Mouse (Mus musculus): Measurements from ENCODE around the gene U2af2.

The U2af2 gene

DNA sequence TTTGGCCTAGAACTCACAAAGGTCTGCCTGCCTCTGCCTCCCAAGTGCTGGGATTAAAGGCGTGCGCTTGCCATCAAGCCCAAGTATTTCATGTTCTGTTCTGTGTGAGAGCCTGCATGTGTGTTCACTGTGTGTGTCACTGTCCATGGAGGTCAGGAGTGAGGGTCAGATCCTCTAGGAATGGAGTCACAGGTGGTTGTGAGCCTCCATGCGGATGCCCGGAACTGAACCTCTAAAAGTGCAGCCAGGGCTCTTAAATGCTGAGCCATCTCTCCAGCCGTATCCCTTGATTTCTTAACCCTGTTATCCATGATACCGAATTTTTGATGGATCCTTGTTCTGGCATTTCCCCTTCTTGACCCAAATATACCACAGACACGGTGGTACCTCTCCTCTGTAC is 24.9 kb upstream of the U2af2 start:
- DNase-seq (ENCODE audit: low read depth in 2 of 2, low spot score in 2 of 2): no peak

DNA sequence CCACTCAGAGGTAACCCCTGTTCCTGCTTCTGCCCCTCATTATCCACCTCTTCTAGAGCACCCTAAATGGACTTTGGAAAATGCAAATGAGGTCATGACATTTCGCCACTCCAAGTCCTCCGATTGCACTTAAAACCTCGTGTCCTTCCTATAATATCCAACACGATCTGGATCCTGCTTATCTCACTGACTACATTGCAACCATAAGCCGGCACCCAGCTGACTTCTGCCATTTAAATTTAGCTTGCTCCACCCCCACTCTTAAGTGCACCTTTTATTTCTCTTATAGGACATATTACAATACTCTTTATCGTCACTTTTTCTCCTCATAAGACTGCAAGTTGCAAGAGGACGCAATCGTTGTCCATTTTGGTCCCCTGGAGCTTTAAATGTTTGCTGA is 24.5 kb upstream of the U2af2 start:
- no peak for DNase-seq (ENCODE audit: low read depth in 2 of 2, low spot score in 2 of 2)

DNA sequence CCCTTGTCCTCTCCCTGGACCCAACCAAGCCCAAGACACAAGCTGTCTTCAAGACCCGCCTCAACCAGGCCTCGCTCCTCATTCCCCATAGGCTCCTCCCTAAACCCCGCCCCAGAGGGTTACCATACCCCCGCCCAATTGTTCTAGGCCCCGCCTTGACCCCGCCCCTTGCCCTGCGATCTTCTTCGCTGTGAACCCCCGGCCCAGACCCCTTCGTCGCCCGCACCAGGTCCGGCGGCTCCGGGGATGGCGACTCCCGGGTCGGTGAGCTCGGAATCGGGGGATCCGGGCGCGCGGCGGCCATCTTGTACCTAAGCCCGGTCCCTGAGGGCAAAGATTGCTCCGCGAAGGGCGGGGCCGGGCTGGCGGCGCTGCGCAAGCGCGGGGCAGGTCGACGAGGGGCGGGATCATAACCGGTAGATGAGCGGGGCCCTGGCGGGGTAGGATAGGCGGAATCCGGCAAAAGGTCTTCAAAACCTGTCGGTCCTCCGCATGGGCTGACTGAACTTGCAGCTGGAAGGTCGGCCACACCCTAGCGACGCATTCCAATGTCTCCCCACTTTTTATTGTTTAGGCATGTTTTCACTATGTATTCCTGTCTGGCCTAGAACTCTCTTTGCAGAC is 23.7 kb upstream of the U2af2 start, which contains the start of gene Zfp784:
Gene Zfp784 (minus strand): TSS at position 338 of the 624 bp plus-strand sequence.
- peak; percentile 90 to 93 for DNase-seq (ENCODE audit: low read depth in 2 of 2, low spot score in 2 of 2)

DNA sequence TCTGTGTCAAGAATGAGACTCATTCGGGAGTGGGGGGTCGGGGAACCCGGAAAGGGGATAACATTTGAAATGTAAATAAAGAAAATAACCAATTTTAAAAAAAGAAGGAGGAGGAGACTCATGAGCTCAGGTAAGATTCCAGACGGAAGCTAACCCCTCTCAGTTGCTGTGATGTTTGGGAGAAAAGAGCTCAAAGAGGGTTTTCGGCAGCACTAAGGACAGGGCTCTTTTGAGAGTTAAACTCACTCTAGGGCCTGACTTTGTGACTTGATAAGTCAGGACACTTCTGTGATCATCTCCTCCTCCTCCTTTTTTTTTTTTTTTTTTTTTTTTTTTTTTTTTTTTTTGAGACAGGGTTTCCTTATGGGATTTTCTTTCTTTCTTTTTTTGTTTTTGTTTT is 23.0 kb upstream of the U2af2 start:
- DNase-seq (ENCODE audit: low read depth in 2 of 2, low spot score in 2 of 2): no peak

DNA sequence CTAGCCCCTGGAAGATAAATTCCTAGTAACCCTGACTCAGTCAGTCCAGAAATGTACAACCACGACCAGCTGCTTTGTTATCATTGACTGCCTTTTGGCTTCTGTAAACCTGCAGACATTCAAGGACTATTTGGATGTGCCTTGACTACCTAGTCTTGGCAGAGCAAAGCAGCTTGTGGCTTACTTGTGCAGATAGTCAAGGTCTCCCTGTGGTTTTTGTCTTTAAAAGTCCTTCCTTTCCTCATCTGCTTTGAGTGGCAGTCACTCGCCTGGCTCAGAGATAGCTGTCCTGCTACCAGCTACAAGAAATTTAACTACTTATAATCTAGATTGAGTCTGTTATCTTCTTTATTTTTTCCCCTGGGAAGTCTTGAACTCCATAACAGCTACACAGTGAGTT is 17.0 kb upstream of the U2af2 start:
- DNase-seq (ENCODE audit: low read depth in 2 of 2, low spot score in 2 of 2): no peak

DNA sequence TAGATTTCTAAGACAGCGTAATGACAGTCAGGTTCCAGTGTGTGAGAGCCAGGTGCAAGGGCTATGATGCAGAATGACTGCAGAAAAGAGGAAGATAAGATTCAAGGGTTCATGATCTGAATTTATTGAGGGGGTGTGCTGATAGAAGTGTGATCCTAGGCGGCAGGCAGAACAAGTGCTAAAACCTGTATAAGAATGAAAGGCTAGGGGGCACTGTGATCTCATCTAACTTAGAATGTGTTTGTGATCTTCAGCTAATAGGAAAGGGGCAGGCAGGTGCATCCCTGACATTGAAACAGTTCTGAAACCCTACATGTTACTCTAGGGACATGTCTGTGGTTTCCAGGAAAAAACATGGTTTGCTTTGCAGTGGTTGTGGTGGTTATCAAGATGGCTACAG is 15.8 kb upstream of the U2af2 start:
- DNase-seq (ENCODE audit: low read depth in 2 of 2, low spot score in 2 of 2): no peak

DNA sequence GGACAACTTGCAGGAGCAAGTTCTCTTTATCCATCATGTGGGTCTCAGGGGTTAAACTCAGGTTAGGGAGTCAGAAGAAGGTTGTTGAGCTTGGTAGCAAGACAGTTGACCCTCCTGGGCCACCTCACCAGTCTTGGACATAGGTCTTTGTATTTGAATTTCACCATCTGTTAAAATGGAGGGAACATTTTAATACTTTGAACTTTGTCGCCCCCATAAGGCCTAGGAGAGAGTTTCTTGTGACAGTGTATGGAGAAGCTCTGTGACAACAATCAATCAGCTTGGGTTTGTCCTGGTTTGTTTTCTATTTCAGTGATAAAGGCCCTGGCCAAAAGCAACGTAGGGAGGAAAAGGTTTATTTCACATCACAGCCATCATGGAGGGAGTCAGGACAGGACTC is 14.6 kb upstream of the U2af2 start:
- peak; percentile 28 to 53 for DNase-seq (ENCODE audit: low read depth in 2 of 2, low spot score in 2 of 2)

DNA sequence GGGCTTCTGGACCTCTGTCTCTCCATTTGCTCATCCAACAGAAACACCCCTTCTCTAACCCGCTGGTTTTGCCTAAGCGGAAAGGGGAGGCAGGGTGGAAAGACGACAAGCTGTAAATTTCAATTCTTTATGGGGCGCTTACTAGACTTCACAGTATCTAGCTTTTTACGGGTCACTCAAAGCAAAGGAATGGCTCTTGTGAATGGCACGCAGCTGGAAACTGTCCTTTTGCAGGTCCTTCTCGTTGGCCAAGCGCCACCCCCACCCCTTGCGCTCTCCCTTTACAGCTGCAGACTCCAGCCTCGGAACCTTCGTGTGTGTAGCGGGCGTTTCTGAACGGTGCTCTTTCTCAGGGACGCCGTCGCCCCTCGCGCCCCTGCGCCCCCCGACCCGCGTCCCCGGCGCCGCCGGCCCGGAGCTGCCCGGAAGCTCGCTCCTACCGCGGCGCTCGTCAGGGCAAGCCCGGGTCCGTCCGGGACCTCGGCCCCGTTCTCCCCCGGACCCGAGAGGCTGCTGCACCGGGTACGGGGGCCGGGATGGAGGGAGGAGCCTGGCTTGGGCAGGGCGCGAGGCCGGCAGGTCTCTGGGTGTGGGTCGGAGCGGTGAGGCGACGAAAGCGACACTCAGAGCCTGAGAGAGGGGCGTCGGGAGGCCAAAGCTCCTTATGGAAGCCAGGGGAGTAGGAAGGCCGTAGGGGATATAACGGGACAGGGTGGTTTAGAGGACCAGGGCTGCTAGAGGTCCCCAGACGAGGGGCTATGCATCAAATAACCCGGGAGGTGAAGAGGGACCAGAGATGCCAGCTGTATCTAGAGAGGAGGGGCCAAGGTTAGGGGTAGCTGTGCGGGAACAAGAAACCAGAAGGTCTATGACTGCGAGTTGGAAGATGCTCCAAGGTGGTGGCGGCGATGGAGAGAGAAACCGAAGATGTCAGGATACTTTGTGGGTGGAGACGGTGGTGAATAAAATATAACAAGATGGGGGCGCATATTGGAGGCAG is 10.4 kb upstream of the U2af2 start, which contains the start of gene Zfp580:
Gene Zfp580 (plus strand): TSS at position 346 of the 1,000 bp plus-strand sequence.
- DNase-seq (ENCODE audit: low read depth in 2 of 2, low spot score in 2 of 2): peak; percentile 55 to 62

DNA sequence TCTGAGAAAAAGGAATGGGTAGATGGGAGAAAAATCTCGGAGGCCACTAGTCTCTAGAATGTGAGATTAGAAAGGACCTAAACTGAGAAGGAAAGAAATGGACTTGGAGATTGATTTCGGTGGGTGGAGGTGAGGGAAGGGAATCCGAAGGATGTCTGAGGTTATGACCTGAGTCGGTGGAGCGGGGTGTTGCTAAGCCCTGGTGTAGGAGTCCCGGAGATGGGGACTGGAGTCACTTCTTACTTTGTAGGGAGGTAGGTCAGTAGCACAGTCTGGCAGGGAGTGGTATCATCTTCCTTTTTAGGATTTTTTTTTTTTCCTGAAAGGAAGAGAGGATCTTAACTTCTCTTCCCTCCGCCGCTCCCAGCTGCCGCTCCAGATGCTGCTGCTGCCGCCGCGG is 9.5 kb upstream of the U2af2 start:
- no peak for DNase-seq (ENCODE audit: low read depth in 2 of 2, low spot score in 2 of 2)

DNA sequence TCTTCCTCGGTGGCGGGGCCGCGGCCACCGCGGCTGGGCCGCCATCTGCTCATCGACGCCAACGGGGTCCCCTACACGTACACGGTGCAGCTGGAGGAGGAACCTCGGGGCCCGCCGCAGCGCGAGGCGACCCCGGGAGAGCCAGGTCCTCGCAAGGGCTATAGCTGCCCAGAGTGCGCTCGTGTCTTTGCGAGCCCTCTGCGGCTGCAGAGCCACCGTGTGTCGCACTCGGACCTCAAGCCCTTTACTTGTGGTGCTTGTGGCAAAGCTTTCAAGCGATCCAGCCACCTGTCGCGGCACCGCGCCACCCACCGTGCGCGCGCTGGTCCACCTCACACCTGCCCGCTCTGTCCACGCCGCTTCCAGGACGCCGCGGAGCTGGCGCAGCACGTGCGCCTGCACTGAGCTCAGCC is 9.0 kb upstream of the U2af2 start:
- DNase-seq (ENCODE audit: low read depth in 2 of 2, low spot score in 2 of 2): no peak

DNA sequence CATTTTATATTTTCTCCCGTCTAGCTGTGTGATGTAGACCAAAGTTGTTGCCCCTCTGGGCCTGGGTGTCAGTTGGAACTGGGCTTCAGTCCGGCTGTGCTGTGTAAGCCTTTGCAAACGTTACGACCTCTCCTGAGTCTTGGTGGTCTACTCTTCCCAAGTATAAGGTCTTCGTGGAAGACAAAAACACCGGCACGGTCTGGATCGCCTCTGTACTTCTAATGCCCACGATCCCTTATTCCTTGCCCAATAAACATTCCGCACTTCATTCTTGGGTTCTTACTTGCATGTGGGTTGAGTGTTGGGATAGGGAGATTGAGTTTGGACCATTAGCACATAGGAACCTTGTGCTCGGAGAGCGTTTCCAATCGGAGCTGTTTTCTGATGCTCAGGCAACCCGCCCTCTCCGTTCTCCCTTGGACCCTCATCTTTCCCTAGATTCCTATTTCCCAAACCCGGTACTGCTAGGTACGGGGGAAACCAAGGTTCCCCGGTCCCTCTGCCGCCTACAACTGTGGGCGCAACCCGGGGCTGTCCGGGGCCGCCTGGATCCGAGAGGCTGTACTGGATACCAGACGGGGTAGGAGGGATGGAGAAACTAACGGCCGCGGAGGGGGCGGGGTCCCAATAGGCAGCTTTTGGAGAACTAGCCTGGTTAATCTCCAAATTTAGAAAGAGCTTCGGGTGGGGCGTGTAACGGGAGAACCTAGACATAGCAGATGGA is 8.3 kb upstream of the U2af2 start:
- no peak for DNase-seq (ENCODE audit: low read depth in 2 of 2, low spot score in 2 of 2)

DNA sequence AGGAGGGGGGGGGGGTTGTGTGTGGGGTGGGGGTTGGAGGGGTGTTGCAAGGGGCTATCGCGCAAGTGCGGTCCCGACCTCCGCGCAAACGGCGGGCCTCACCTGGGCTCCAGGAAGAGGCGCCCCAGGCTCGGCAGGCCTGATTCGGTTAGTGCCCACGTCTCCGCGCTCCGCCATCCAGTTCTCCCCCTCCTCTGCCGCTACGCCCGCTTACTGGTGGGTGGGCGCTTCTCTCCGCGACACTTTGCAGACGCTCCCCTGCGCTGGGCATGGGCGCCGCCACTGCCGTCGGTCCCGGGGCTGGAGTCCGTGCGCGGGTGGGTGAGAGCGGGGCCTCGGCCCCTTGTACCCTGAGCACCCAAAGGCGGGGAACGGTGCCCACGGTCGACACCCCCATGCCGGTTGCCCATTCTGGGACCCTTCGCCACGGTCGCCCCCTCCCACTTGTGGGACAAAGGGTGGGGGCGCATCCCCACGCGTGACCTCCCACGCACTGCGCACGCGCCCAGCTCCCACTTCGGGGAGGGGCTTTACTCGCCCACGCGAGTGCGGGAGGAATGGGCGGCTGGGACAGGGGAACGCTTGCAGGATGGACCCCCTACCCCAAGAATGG is 5.2 kb upstream of the U2af2 start:
- DNase-seq (ENCODE audit: low read depth in 2 of 2, low spot score in 2 of 2): no peak

DNA sequence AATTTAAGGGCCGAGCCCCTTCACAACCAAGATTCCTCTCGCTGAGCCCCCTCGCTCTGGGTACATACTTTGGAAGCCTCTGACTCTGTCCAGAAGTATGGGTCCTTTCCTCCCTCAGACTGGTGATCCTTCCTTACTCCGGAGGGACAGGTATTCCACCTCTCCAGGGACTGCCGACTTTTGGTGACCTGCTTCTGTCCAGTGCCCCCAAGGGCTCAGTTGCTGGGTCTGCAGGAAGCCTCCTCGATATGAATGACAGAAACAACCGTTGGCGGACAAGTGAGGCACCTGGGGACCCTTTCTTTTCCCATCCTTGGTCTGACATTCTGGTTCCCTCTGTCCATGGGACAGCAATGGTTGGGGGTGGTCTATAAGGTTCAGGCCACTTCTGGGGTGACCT is 4.6 kb upstream of the U2af2 start:
- DNase-seq (ENCODE audit: low read depth in 2 of 2, low spot score in 2 of 2): no peak

DNA sequence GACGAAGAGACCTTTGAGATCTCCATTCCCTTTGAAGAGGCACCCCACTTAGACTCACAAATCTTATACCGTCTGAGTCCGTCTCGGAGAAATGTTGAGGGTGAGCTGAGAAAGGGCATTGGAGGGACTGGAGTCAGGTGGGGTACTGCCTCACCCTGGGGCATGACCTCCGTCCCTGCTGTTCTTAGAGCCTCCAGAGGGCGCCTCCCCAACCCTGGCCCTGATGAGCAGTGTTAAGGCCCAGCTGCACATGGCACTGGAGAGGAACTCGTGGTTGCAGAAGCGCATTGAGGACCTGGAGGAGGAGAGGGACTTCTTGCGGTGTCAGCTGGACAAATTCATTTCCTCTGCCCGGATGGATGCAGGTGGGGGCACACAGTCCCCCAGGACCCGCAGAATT is 4.1 kb upstream of the U2af2 start:
- no peak for DNase-seq (ENCODE audit: low read depth in 2 of 2, low spot score in 2 of 2)

DNA sequence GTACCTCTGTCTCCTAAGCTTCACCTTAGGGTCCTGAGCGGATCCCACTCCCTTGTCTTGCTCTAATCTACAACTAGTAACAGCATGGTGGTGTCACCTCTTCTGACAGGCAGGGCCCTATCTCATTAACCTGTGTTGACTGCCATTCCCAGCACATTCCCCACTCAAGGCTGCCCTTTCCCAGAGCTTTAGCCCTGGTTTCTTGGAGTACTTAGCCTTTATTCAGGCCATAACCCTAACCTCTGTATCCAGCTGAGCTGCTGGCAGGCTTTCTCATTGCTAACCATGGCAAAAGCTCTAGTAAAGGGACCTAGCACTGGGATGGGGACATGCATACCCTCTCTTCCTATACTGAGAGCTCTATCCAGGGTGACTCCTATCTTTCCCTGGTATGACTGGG is 3.3 kb upstream of the U2af2 start:
- DNase-seq (ENCODE audit: low read depth in 2 of 2, low spot score in 2 of 2): no peak

DNA sequence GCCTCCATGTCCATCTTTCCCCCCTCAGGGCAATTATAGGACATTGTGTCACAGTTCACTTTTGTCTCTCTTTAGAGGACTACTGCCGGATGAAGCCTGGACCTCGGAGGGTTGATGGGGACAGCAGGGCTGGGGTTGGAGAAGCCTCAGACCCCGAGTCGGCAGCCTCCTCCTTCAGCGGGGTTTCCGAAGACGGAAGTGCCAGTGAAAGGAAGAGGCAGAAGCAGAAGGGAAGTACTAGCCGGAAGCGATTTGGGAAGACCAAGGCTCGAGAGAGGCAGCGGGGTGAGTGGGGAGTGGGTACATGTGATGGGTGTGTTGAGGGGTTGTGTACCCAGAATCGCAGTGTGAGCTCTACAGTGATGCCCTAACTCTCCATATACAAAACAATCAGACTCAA is 2.5 kb upstream of the U2af2 start:
- DNase-seq (ENCODE audit: low read depth in 2 of 2, low spot score in 2 of 2): no peak

DNA sequence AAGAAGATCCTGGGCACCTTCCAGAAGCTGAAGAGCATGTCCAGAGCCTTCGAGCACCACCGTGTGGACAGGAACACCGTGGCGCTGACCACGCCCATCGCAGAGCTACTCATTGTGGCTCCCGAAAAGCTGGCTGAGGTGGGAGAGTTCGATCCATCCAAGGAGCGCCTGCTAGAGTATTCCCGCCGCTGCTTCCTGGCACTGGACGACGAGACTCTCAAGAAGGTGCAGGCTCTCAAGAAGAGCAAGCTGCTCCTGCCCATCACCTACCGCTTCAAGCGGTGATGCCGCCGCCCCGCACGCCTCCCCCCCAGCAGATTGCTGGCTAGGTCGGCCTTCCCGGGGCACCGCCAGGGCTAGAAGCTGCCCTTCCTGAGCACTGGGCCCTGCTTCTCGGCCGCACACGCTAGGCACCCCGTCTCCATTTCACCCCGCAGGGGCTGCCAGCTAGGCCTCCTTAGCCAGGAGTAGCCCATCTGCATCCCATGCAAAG is 1.7 kb upstream of the U2af2 start:
- peak; percentile 37 to 55 for DNase-seq (ENCODE audit: low read depth in 2 of 2, low spot score in 2 of 2)

DNA sequence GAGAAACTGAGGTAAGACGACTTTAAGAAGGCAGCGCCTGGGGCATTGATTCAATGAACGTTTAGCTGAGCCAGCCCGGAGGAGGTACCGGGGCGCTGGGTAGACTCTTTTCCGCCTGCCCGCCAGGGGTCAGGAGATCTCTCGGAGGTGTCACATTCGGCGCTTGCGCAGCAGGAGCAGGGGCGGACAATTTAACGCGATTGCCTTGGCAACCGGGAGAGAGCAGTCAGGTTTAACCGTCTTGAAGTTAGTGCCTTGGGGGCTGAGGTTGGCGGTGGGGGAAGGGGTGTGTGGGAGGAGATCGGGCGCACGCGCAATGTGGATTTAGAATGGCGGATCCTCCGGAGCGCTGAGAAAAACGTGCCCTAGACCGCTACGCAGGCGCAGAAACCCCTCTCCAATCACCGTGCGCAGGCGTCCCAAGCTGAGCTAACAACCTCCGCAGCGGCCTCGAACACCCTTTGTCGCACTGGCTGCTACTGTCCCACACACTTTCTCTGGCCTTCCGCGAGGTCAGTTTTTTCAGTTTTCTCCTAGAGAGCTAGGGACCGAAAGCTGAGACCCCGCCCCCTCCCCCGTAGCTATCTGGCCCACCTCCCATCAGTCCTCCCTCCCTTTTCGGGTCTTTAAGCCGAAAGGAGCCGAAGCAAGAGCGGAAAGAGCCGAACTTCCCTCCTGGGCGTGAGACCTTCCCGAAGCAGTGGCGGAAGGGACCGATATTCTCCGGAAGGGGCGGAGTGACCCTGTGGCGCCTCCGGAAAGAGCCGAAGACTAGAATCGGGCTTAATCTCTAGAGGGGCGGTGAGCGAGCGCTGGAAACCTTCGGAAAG is 784 bp upstream of the U2af2 start:
- DNase-seq (ENCODE audit: low read depth in 2 of 2, low spot score in 2 of 2): peak; percentile 97 to 98

DNA sequence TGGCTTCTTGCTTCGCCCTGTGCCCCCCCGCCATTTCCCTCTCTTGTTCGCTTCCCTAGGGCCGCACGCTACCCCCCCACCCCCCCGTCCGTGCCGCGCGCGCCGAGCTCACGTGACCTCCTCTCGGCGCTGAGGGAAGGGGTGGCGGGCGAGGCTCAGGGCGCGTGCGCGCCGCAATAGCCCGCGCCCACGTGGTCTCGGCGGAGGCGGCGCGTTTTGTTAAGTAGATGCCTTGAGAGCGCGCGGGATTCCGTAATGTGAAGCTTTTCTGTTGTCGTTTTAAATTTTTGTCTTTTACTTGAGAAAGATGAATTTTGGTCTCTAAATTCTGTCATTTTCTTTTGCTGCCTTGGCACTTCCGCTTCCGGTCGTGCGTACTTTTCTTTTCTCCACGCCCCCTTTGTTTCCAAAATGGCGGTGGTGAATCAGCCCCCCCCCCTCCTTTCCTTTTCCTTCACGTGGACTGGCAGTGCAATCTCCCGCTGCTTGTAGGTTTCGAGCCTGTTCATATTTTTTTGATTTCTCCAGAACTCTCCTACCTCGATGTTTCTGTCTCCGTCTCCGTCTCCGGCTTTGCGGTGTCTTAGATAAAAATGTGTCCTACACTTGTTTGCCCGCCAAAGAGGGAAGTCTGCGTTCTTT is 538 bp downstream of the U2af2 start:
- peak; percentile 63 to 67 for DNase-seq (ENCODE audit: low read depth in 2 of 2, low spot score in 2 of 2)

DNA sequence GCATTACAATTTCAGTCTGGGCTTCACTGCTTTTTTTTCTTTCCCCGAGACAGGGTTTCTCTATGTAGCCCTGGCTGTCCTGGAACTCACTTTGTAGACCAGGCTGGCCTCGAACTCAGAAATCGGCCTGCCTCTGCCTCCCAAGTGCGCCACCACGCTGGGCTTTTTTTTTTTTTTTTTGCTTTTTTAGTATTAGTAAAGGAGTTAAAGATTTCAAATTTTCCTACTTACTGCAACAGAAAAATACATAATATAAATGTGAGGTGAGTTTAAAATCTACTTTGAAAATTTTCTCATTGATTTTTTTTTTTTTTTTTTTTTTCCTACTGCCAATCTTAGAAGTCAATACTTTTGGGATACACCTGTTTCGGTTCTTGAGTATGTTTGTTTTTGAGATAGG is 2.9 kb downstream of the U2af2 start:
- DNase-seq (ENCODE audit: low read depth in 2 of 2, low spot score in 2 of 2): no peak
